Mouse (Mus musculus): ENCODE data around the gene Ms4a15. TPM values are rescaled to one million over a fixed set of nuclear protein-coding genes. Genes with fewer than 3 reads are reported as not detected.

Gene Ms4a15
- polyA plus RNA-seq (2021), result not detected

DNA sequence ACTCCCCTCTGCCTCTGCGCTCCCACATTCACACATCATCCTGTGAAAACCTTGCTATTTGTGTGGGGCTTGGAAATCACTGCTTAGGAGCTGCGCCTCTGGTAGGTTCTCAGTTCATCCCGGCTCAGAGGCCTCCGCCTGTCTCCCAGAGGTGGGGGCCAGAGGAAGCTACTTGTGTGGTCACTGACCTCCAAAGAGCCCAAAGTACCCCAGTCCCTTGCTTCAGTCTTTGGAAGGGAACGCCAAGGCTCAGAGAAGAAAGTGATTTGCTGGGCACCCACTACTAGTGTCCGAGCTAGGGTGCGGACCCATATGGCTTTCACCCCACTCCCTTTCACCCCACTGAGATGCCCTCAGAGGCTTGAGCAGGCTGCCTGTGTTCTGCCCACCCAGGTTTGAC, at the start of gene Ms4a15:
Gene Ms4a15, minus strand, starts transcription at position 101 of the 400 bp plus-strand sequence.
- in situ Hi-C loops (cut with MboI; ENCODE audit: low pct_unique_long_range_greater_than_20kb), result no loop called here

GRCm38 (mm10) chr19:11037570-11037969, 44.5 kb upstream of the Ms4a15 start:
- in situ Hi-C loops (cut with MboI; ENCODE audit: low pct_unique_long_range_greater_than_20kb), result no loop called here
- peaks cover 32% of the 10 kb centered on the region for H3K27me3 ChIP-seq
- CTCF ChIA-PET, result no interaction called here
- DNase-seq (ENCODE audit: low read depth, low spot score), result no peak
- ATAC-seq, result no peak
- no peak for TF ChIP-seq CTCF (IDR thresholded peaks at IDR 0.05)
- POLR2A ChIA-PET, result no interaction called here

More for the DNA sequence above, at the start of gene Ms4a15:
- TF ChIP-seq CTCF (IDR thresholded peaks at IDR 0.05), result no peak
- DNase-seq (ENCODE audit: low read depth, low spot score) (no peak), ATAC-seq (no peak)
- POLR2A ChIA-PET, result no interaction called here
- CTCF ChIA-PET, result interaction anchor here (1.2 kb wide), 1 partner anchor 10 kb away, joined by 4 read pairs; no protein-coding TSS in a partner anchor
- peaks cover 26% of the 10 kb centered on the region for H3K27me3 ChIP-seq

DNA sequence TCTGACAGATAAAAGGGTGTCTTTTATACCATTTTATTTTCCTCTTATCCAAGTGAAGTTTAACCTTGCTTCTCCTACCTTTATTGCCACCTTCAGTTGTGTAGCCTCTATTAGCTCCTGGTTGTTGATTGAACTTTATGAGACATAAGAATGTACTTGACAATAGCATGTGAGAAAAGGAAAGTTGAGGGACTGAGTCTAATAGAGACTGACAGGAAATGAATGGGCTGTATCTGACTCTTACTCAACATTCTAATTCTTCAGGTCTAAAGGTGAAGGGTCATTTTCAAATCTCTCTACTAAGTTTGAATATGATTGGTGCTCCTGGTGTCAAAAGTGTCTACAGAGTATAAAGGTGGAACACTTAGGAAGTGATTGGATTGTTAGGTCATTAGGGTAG, 29.3 kb upstream of the Ms4a15 start:
- in situ Hi-C loops (cut with MboI; ENCODE audit: low pct_unique_long_range_greater_than_20kb), result no loop called here
- ATAC-seq (no peak), DNase-seq (ENCODE audit: low read depth, low spot score) (no peak)
- H3K27me3 ChIP-seq, result peaks cover 10% of the 10 kb centered on the region
- TF ChIP-seq CTCF (IDR thresholded peaks at IDR 0.05), result no peak
- POLR2A ChIA-PET, result no interaction called here
- CTCF ChIA-PET, result no interaction called here

DNA sequence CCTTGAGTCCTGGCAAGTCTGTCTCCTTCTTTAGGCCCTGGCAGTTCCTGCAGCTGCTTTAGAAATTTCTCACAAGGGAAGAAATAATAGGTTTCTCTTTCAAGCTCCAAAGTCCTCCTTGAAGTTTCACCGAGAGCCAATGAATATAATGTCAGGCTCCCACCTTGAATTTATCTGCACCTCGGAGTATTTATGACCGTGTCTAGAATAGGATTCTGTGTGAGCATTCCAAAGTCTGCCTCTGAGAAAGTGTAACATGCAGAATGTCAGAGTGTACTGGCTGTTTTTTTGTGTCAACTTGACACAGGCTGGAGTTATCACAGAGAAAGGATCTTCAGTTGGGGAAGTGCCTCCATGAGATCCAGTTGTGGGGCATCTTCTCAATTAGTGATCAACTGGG, 24.8 kb upstream of the Ms4a15 start, which contains the start of gene Ms4a18:
Gene Ms4a18, minus strand, starts transcription at position 141 of the 400 bp plus-strand sequence.
- ATAC-seq (no peak), DNase-seq (ENCODE audit: low read depth, low spot score) (no peak)
- in situ Hi-C loops (cut with MboI; ENCODE audit: low pct_unique_long_range_greater_than_20kb), result no loop called here
- TF ChIP-seq CTCF (IDR thresholded peaks at IDR 0.05), result no peak
- ChIA-PET CTCF (no interaction called here), POLR2A (no interaction called here)
- peaks cover 21% of the 10 kb centered on the region for H3K27me3 ChIP-seq

GRCm38 (mm10) chr19:11017251-11017650, 24.2 kb upstream of the Ms4a15 start:
- CTCF ChIA-PET, result no interaction called here
- no peak for TF ChIP-seq CTCF (IDR thresholded peaks at IDR 0.05)
- DNase-seq (ENCODE audit: low read depth, low spot score) (no peak), ATAC-seq (no peak)
- in situ Hi-C loops (cut with MboI; ENCODE audit: low pct_unique_long_range_greater_than_20kb), result no loop called here
- peaks cover 19% of the 10 kb centered on the region for H3K27me3 ChIP-seq
- POLR2A ChIA-PET, result no interaction called here

DNA sequence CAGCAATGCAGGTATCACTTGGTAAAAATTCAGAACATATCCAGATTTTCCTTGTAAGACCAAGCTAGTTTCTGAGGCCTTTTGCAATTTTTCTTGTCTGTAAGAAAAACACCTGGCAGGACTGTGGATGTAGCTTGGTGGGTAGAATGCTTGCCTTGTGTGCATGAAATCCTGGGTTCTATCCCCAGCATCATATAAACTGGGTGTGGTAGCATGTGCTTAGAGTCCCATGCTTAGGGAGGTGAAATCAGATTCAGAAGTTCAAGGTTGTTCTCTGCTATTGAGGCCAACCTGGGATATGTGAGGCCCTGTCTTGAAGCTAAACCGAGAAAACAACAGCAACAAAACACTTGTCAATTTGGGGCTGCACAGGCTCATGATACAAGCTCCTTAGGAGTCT, 22.9 kb upstream of the Ms4a15 start:
- ChIA-PET POLR2A (no interaction called here), CTCF (no interaction called here)
- peaks cover 17% of the 10 kb centered on the region for H3K27me3 ChIP-seq
- in situ Hi-C loops (cut with MboI; ENCODE audit: low pct_unique_long_range_greater_than_20kb), result no loop called here
- DNase-seq (ENCODE audit: low read depth, low spot score) (no peak), ATAC-seq (no peak)
- TF ChIP-seq CTCF (IDR thresholded peaks at IDR 0.05), result no peak

DNA sequence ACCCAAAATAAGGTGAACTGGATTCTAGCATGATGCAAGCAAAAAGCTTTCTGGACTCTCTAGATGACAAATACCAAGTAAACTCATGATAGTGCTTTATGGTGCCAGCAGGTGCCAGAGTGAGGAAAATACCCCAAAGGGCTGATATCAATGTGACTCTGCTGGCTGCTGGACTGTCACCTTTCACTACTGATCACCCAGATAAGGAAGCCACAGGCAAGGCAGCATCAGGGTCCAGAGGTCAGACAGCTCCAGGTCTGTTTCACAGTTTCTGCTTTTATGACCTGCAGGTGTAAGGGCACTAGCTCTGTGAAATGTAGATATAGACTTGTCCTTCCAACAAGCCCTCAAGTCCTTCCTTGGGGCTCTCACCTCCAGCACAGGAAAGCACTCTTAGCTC, 22.4 kb upstream of the Ms4a15 start:
- TF ChIP-seq CTCF (IDR thresholded peaks at IDR 0.05), result no peak
- ChIA-PET POLR2A (no interaction called here), CTCF (no interaction called here)
- DNase-seq (ENCODE audit: low read depth, low spot score) (no peak), ATAC-seq (no peak)
- in situ Hi-C loops (cut with MboI; ENCODE audit: low pct_unique_long_range_greater_than_20kb), result no loop called here
- H3K27me3 ChIP-seq, result peaks cover 17% of the 10 kb centered on the region

DNA sequence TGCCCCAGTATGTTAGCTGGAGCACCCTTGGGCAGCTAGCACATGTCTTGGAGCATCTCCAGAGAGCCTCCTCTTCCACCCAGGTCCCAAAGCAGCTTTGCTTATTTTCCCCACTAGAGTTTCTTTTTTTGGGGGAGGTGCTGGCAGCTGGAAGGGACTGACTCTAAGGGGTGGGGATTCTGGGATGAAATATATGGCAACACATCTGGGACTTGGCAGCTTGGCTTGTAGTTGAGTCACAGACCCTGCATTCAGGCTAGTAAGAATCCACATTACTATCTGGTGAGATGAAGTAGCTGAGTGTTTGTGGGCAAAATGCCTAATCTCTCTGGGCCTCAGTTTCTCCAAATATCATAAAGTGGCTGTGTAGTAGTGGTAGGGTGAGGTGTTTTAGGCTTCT, 1.1 kb downstream of the Ms4a15 start:
- DNase-seq (ENCODE audit: low read depth, low spot score) (no peak), ATAC-seq (no peak)
- peaks cover 14% of the 10 kb centered on the region for H3K27me3 ChIP-seq
- in situ Hi-C loops (cut with MboI; ENCODE audit: low pct_unique_long_range_greater_than_20kb), result no loop called here
- TF ChIP-seq CTCF (IDR thresholded peaks at IDR 0.05), result no peak
- ChIA-PET POLR2A (no interaction called here), CTCF (interaction anchor here (1.4 to 1.7 kb wide), 2 partner anchors 9 to 13 kb away, joined by 3 to 7 read pairs; no protein-coding TSS in a partner anchor)

- in situ Hi-C loops (cut with MboI; ENCODE audit: low pct_unique_long_range_greater_than_20kb), result no loop called here
- POLR2A ChIA-PET, result no interaction called here
- peaks cover 13% of the 10 kb centered on the region for H3K27me3 ChIP-seq
- ATAC-seq (no peak), DNase-seq (ENCODE audit: low read depth, low spot score) (no peak)
- no peak for TF ChIP-seq CTCF (IDR thresholded peaks at IDR 0.05)
- CTCF ChIA-PET, result interaction anchor here (1.7 kb wide), 1 partner anchor 11 kb away, joined by 7 read pairs; no protein-coding TSS in a partner anchor
Measured at GRCm38 (mm10) chr19:10990751-10991150, 2.3 kb downstream of the Ms4a15 start.

- H3K27me3 ChIP-seq, result peaks cover 10% of the 10 kb centered on the region
- ATAC-seq (no peak), DNase-seq (ENCODE audit: low read depth, low spot score) (no peak)
- ChIA-PET CTCF (interaction anchor here (2.7 kb wide), 1 partner anchor 9 kb away, joined by 10 read pairs; no protein-coding TSS in a partner anchor), POLR2A (no interaction called here)
- no peak for TF ChIP-seq CTCF (IDR thresholded peaks at IDR 0.05)
- in situ Hi-C loops (cut with MboI; ENCODE audit: low pct_unique_long_range_greater_than_20kb), result no loop called here
Measured at GRCm38 (mm10) chr19:10988563-10988962, 4.5 kb downstream of the Ms4a15 start.

DNA sequence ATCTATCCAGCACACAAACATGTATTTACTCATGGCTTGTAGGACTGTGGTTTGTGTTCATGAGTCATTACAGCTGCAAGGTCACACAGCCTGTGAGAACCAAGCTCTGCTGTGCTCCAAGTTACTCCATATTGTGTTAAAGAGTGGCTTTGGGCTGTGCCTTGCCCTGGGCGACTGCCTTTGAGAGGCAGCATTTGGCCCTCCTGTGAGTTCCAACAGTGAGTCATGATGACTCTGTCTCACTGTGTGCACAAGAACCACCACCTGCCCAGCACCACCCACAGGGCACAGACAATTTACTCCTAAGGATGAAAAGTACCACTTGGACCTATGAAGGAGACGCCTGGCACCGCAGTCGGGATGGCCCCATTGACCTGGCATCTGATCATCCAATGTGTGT, 7.2 kb downstream of the Ms4a15 start:
- DNase-seq (ENCODE audit: low read depth, low spot score) (peak; percentile 34), ATAC-seq (peak; percentile 66)
- TF ChIP-seq CTCF (IDR thresholded peaks at IDR 0.05), result no peak
- H3K27me3 ChIP-seq, result peaks cover 5% of the 10 kb centered on the region
- in situ Hi-C loops (cut with MboI; ENCODE audit: low pct_unique_long_range_greater_than_20kb), result no loop called here
- ChIA-PET CTCF (interaction anchor here (1.5 kb wide), 1 partner anchor 16 kb away, joined by 3 read pairs; no protein-coding TSS in a partner anchor), POLR2A (no interaction called here)

DNA sequence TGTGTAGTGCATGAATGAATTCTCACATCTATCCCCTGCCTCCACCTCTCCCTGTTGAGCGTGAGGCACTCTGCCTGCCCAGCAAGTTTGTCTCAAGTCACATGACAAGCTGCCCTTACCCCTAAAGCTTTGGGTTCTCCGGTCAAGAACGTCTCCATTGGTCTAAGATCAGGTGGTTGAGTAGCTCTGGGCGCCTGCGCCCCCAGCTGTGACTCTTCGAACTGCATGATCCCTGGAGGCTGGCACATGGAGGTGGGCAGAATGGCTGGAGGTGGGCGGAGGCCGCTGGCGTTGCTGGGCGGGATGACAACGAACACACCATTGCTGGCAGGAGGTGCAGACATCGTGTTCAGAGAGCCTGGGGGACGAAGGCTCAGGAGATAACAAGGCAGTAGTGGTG, 8.5 kb downstream of the Ms4a15 start:
- POLR2A ChIA-PET, result no interaction called here
- in situ Hi-C loops (cut with MboI; ENCODE audit: low pct_unique_long_range_greater_than_20kb), result no loop called here
- TF ChIP-seq CTCF (IDR thresholded peaks at IDR 0.05), result no peak
- CTCF ChIA-PET, result interaction anchor here (1.5 kb wide), 1 partner anchor 17 kb away, joined by 3 read pairs; no protein-coding TSS in a partner anchor
- ATAC-seq, result no peak
- no peak for DNase-seq (ENCODE audit: low read depth, low spot score)
- no peaks in the 10 kb centered on the region for H3K27me3 ChIP-seq

All from Patski (cell line).